Mouse (Mus musculus) heart, postnatal 4 days (tissue): ENCODE measurements around the gene Ing4. TPM values are rescaled to one million over a fixed set of nuclear protein-coding genes. Genes with fewer than 3 reads are reported as not detected.
A peak's percentile ranks its signal among the peaks of the same experiment; 100 is the strongest.

Experiments used
- DNase-seq: peaks from one replicate; pipeline ENCODE4 v3.0.0; 2021
- total RNA-seq, 2 experiments: library from RNA; stranded (reverse); gene quantifications; 2 replicates each; pipeline ENCODE4 v1.2.3; 2021

Gene Ing4
- 10 to 100 TPM; 40.8 to 43.6 TPM for total RNA-seq

DNA sequence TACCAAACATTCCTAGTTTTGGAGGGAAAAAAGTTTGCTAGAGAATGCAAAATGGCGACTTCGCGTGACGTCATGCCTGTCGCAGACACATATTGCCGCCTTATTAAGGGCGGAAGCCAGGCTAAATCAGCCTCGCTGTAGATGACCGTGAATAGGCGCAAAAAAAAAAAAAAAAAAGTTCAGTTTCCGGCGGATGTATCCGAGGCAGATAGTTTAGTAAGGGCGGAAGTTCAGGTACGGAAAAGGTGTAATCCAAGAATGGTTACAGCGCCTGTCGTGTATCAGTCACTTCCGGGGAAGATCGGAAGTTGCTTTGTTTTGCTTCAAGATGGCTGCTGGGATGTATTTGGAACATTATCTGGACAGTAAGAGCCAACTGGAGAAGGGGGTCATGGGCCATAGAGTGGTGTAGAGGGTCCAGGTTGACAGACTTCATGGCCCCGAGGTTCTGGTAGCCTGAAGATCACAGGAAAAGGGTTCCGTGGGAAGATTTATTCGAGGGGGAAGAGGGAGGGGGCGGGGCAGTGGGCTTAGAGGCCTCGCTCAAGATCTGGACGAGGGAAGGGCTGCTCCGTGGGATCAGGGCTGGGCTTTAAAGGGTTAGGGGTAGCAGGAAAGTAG, at the start of gene Ing4:
TSS of gene Ing4 (plus strand) at position 228 of the 621 bp plus-strand sequence.
- DNase-seq: peak; percentile 90

DNA sequence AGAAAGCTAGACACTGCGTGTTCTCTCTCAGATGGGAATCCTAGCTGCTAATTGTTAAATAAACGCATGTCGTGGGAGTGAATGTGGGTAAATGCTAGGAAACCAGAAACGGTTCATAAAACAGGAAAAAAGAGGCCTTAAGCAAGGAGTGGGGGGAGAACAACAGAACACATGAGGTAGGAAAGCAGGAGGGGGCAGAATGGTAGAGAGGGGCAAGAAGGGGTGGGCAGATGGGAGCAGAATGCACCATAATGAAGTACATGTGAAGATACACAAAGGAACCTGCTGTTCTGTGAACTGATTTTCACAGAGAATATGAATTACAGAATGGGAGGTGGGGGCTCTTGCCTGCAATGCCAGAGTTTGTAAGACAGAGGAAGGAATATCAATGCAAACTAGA, 47.3 kb upstream of the Ing4 start:
- DNase-seq: no peak

DNA sequence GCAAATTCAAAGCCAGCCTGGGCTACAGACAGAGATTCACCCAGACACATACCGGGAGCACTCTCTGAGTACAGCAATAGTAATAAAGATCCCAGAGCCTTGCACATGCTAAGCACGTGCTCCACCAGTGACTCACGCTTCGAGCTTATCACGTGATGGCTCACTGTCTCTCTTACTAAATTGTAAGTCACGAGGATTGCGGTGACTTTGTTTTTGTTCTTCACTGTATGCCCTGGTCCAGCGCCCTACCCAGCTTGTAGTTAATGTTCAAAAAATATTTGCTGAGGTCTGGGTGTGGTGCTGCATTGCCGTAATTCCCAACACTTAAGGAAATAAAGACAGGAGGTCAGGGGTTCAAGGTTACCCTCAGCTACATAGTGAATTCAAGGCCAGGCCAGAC, 46.2 kb upstream of the Ing4 start:
- DNase-seq: no peak

DNA sequence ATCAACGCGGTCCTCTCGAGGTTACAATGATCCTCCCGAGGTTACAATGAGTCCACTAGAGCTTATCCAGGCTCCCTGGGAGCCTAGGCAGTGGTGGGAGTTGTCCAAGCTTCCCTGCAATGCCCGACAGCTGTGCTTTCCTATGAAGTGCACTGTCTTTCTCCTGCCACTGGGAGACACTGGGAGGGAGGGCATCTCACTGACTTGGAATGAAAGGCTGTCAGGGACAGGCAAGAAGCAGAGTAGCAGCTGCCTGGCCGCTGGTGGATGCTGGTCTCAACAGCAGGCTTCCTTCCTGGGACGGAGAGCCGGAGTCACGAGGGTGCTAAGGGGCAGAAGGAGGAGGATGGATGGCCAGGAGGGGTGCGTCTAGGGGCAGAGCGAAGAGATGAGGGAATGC, 45.7 kb upstream of the Ing4 start:
- no peak for DNase-seq

DNA sequence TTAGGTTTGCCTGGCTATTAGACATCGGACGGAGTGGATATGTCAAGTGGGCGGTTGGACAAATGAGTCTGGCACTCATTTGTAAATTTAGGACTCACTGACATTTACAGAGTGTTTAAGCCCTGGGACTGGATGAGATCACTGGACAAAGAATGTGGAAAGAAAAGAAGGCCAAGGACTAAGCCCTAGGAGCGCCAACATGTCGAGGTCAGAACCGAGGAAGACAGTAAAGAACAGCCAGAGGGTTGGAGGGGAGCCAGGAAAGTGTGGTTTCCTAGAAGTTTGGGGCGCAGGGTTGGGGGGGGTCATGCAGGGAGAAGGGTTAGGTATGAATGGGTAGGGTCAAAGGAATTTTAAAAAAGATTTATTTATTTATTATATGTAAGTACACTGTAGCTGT, 44.3 kb upstream of the Ing4 start:
- DNase-seq: no peak

DNA sequence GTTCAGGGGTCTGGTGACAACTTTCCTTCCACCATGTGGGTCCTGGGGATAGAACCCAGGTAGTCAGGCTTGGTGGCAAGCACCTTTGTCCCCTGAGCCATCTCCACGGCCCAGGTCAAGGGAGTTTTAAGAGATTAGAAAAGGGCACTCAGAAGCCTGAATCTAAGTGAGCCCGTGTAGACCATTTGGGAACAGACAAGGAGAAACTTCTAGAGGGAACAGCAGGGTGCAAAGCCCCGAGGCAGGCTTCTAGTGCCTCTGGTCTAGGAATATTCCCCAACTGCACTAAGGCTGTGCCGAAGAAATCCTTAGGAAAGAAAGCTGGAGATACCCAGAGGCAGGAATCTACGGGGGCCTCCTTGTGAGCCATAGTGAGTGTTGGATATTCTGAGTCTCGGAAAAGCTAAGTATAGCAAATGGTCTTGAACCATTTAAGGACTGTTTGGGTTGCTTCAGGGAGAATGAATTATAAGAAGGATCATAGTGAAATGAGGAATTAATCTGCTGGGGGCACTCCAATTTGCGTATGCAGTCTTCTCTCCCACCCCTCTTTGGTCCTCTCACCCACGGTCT, 43.6 kb upstream of the Ing4 start:
- no peak for DNase-seq

DNA sequence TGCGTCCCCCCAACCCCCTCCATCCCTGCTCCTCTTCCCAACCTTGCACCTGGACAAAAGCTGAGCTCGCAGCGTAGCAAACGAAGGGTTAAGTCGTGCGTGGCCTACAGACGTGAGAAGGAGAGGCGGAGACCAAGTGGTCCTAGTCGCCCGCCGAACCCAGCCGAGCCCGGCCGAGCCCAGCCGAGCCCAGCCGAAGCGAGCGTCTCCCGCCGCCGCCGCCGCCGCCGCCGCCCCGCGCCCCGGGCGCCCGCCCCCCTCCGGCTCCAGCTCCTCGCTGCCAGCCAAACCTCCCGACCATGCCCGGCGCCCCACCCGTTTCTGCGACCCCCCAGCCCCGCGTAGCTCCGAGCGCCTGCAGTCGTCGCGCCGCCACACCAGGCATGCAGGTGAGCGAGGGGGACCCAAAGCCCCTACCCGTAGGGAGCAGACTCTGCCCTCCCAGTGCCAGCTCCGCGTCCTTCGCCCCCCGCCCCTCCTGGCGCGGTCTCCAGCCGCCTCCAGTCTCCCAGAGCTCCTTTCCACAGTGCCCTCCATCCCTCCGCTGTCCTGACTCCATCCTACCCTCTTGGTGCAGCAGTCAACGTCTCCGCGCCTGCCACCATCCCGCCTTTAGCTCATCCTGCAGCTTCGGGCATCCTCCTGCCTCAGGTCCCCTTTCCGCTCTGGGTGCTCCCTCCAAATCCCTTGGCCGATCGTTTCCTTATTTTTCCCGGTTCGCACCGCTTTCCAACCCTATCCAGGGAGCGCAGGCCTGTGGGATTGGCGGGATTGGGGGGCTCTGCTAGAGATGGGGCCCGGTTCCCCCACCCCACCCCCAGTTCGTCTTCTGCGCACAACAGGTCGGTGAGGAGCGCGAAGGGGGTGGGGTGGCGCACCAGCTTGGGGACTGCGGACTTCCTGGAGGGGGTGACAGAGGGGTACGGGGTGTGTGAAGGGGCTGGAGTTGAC, 42.7 kb upstream of the Ing4 start, which contains the start of gene Pianp:
TSS of gene Pianp (plus strand) at position 144 of the 951 bp plus-strand sequence.
- DNase-seq: peak; percentile 84

DNA sequence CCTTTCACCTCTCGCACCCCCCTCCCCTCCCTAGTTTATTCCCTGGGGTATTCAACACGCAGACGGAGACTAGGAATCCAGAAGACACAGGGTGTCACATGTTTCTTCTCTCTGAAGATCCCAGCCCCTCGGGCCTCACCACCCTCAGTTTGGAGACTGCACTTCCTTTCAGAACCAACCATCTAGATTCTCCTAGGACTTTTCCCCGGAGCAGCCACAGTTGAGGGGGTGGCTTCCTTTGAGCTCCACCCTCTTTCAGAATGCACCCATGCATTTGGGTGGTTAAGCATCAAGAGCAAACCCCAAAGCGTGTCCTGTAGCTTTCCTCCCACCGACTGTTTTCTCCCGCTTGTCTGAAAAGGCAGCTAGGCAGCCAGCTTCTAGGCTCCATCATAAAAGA, 41.5 kb upstream of the Ing4 start:
- no peak for DNase-seq

DNA sequence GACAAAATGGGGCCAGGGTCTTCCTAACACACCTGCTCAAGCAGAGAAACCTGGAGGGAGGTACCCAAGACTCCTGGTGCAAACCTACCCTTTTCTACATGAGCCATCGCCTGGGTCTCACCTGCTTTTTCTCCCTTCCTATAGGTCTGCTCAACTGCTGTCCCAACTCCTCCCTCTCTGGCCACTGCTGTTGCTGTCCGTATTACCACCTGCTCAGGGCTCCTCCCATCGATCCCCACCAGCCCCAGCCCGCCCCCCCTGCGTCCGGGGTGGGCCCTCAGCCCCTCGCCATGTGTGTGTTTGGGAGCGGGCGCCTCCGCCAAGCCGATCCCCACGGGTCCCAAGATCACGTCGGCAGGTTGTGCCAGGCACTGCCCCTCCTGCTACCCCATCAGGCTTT, 40.5 kb upstream of the Ing4 start:
- no peak for DNase-seq

DNA sequence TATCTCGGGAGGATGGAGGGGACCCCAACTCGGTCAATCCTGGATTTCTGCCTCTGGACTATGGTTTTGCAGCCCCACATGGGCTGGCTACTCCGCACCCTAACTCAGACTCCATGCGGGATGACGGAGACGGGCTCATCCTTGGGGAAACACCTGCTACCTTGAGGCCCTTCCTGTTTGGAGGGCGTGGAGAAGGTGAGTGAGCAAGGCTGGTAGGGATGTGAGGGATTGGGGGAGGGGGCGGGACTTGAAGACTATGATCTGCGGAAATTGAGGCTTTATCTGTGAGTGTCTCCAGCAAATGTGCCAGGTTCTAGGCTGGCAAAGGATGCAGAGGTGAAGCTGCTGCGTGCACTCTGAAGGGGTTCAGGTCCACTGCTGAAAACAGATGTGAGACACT, 40.0 kb upstream of the Ing4 start:
- DNase-seq: no peak

DNA sequence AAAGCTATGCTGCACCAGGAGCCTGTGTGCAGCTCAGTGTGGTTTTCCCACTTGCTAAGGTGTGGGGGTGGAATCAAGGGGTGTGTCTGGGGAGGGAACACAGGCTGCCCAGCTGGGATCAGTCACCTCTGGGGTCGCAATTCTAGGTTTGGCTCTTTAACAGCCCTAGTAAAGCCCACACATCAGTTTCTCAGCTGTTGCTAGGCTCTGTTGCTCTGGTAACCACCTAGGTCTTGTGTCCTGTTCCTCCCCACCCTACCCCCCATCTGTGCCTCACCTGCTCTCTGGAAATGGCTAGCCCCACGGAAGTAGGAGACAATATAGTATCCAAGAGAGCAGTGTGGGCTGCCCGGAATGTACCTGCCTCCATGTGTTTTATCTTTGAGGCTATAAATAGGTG, 35.9 kb upstream of the Ing4 start:
- no peak for DNase-seq

DNA sequence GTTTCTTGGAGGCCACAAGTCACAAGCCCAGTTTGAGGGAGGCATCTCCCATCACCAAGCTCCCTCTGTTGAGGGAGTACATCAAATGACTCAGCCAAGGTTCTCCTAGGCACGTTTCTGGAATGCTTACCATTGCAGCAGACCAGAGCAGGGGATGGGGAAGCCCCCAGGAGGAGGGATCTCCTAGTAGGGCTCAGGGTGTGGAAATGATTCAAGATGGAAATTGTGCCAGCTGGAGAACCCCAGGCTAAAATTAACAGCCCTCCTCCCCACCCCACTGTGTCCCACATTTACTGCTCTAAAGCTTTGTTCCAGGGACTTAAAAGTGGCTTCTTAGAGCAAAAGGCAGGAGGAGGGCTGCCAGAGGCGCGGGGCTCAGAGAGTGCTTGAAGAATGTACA, 34.5 kb upstream of the Ing4 start:
- DNase-seq: no peak

DNA sequence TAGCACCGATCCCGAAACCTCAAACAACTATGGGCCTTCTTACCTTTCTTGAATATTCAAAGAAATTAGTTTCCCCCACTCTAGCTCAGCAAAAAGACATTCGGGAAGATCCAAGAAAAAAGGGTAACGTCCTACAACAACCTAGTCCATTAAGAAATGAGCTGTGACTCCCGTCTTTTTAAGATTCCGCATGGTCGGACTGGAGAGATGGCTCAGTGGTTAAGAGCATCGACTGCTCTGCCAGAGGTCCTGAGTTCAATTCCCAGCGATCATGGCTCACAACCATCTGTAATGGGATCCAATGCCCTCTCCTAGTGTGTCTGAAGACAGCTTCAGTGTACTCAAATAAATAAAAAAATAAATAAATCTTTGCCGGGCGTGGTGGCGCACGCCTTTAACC, 31.5 kb upstream of the Ing4 start:
- no peak for DNase-seq

DNA sequence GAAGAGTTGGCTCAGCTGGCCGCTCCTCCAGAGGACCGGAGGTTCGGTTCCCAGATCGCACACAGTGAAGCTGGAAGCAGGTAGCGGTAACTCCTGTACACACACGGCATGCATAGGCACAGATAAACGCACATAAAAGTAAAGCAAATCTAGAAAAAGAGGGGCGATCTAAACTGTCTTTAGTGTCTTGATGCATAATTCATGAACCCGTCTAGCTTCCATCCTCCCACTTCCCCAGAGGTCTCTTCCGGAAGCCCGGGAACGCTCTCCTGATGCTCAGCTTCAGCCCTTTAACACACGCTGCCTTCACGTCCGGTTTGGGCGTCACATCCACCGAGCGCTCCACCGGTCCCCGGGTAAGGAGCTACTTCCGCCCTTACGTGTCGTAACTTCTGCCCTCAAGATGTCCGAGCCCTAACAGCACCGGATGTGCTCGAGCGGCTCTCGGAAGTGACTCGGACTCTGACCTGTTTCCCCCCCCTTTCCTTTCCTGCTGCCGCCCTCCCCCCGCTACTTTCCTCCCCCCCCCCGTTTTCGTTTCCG, 30.9 kb upstream of the Ing4 start:
- DNase-seq: peak; percentile 97

DNA sequence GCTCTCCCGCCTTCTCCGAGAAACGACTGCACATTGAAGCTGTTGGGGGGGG, 30.6 kb upstream of the Ing4 start, which contains the start of gene Zfp384:
TSS of gene Zfp384 (plus strand) at position 17 of the 52 bp plus-strand sequence.
- DNase-seq: no peak

DNA sequence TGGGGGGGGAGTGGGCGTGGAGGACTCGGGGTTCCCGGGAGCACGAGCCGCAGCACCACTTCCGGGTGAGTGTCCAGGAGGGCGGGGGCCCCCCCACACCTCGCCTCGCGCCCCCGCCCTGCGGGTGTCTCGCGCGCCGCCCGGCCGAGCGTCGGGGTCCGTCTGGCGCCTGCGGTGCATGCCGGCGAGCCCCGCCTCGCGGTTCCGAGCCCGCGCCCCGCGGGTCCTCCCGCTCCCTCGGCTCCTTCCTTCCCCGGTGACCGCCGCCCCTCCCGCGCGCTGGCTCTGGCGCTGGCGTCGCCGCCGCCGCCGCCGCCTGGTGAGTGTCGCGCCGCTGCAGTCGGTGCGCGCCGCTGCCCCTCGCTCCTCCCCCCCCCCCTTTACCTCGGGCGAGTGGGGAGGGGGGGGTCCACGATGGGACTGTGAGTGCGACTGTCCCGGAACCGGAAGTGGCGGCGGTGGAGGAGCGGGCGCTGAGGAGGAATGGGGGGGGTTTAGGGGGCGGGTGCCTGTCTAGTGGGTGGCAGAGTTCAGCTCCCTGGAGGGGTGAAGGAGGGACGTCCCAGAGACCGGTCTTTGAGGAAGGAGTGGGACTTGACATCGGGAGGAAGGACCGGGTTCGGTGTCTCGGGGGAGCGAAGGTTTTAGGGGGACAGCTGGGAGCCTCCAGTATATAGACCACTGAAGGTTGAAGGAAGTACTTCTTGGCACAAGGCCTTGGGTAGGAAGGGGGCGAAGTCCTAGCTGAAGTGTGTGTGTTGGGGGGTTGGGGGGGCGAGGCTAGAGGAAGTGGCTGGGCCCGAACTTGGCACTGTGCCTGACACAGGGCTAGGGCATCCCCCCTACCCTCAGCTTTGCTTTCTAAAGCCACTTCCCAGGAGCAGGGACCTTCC, 30.1 kb upstream of the Ing4 start:
- DNase-seq: peak; percentile 86

DNA sequence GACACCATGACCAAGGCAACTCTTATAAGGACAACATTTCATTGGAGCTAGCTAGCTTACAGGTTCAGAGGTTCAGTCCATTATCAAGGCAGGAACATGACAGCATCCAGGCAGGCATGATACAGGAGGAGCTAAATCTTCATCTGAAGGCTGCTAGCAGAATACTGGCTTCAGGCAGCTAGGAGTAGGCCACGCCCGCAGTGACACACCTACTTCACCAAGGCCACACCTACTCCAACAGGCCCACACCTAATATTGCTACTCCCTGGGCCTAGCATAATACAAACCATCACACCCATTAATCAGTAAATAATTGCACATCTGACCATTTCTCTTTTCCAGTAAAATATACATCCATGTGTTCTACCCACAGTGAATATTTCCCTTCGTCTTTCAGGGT, 21.9 kb upstream of the Ing4 start:
- no peak for DNase-seq

DNA sequence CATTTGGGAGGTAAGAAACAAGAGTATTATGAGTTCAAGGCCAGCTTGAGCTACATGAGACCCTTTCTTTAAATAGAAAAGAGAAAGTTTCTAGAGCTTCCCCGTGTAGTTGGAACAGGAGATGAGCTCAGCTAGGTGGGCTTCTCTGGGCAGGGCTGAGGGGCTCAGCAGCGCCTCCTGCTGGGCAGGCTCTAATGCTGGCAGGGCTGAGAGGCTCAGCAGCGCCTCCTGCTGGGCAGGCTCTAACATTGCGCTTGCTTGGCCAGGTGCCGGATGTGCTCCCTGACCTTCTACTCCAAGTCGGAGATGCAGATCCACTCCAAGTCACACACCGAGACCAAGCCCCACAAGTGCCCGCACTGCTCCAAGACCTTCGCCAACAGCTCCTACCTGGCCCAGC, 9.0 kb upstream of the Ing4 start:
- DNase-seq: peak; percentile 78

DNA sequence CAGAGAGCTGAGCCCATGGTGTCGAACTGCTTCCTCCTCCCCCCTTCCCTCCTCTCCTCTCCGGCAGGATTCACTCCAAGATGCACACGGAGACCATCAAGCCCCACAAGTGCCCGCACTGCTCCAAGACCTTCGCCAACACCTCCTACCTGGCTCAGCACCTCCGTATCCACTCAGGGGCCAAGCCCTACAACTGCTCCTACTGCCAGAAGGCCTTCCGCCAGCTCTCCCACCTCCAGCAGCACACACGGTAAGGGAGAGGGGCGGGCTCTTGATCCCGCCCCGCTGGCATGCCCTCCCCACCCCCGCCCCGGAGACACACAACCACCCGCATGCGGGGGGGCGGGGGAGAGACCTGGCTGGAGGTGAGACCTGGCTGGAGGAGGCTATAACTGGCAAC, 8.0 kb upstream of the Ing4 start:
- no peak for DNase-seq

DNA sequence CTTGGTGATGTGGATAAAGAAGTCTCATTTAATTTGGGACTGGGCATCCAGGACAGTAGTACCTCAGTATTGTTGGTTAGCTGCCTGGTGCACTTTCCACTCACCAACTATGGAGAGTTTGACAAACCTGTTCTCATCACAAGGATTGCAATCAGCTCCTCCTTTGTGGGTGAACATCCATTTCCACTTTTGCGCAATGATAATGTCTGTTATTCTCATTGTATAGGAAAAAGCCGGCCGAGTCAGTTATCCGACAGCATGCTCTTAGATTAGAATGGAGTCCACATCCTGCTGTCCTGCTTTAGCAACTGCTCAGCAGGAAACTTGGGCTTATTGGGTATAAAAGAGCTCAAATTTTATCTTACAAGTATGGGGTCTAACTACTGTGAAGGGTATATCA, 894 bp upstream of the Ing4 start:
- DNase-seq: no peak

DNA sequence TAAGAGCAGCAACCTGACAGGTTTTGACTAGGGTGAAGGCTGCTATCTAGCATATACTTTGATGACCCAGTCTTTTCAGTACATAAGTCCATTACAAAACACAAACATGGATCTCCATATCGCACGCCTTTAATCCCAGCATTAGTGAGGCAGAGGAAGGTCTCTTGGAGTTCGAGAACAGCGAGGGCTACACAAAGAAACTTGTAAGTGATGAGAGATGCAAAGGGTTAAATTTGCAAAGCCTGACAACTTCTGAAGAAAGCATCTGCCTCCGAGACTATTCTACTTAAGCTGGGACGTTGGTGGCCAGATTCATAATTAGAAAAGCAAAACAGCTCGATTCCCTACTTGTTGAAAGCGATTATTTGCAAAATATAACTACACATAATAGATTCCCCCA, 429 bp upstream of the Ing4 start:
- no peak for DNase-seq

DNA sequence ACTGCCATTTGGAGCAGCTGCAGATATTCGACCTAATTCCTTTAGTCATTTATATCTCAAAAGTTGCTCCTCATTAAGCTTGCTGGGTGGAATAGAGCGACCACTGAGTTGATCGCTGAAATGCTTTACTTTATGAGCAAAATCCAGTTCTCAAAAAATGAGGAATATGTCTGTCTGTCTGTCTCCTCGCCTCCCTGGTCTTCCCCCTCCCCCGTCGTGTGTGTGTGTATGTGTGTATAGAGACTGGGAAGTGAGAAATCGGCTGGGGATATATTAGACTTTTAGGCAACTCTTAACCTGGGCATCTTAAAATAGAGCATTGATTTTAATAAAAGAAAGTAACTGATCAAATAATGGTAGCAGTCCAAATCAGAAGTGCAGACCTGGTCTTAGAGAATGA, 661 bp downstream of the Ing4 start:
- DNase-seq: no peak

DNA sequence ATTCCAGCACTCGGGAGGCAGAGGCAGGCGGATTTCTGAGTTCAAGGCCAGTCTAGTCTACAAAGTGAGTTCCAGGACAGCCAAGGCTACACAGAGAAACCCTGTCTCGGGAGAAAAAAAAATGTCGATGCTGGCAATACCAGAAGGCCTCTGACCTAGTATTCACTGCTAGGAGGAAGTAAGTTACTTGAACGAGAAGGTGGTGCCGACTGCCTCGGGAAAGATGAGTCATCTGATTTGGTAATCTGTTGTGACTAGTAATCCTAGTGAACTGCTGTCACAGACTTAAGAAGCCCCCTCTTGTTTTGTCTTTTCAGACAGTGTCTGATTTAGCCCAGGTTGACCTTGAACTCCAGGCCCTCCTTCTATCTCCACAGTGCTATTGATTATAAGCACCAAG, 1.5 kb downstream of the Ing4 start:
- no peak for DNase-seq
